Mouse (Mus musculus): Measurements from ENCODE around the gene Brms1l. TPM values are rescaled to one million over a fixed set of nuclear protein-coding genes. Genes with fewer than 3 reads are reported as not detected.

The Brms1l gene
- polyA plus RNA-seq, 1 experiment from 2014 or later = 31.8 TPM

GRCm38 (mm10) chr12:55832961-55833360 lies 3.2 kb upstream of the Brms1l start:
- H3K27ac ChIP-seq = no peak overlapping the region
- no peaks in the 10 kb centered on the region for H3K9me3 ChIP-seq
- H3K4me1 ChIP-seq (replicated peaks) = peaks cover 14% of the 10 kb centered on the region

GRCm38 (mm10) chr12:55833906-55834625 lies 2.1 kb upstream of the Brms1l start:
- H3K9me3 ChIP-seq = no peaks in the 10 kb centered on the region
- no peaks in the 10 kb centered on the region for H3K36me3 ChIP-seq
- no peak overlapping the region for H3K27ac ChIP-seq
- DNase-seq (ENCODE audit: low spot score) = no peak
- H3K27me3 ChIP-seq (ENCODE audit: insufficient read depth, poor library complexity, severe bottlenecking) = no peaks in the 10 kb centered on the region
- no peak overlapping the region for H3K4me3 ChIP-seq
- peaks cover 17% of the 10 kb centered on the region for H3K4me1 ChIP-seq (replicated peaks)
- WGBS = 72% methylated on average over 9 of the region's 9 CpGs

More at GRCm38 (mm10) chr12:55832961-55833360, 3.2 kb upstream of the Brms1l start:
- Histone ChIP-seq H3K27me3 (ENCODE audit: insufficient read depth, poor library complexity, severe bottlenecking) (no peaks in the 10 kb centered on the region), H3K4me3 (no peak overlapping the region), H3K36me3 (no peaks in the 10 kb centered on the region)
- DNase-seq (ENCODE audit: low spot score) = no peak

- H3K4me3 ChIP-seq = no peak overlapping the region
- peaks cover 17% of the 10 kb centered on the region for H3K4me1 ChIP-seq (replicated peaks)
- no peak for DNase-seq (ENCODE audit: low spot score)
- peaks cover 3% of the 10 kb centered on the region; the same call in 1 of the 2 replicates for H3K36me3 ChIP-seq
- no peak overlapping the region for H3K27ac ChIP-seq
- WGBS = 88% methylated on average over 8 of the region's 8 CpGs
- H3K9me3 ChIP-seq = no peaks in the 10 kb centered on the region
- no peaks in the 10 kb centered on the region for H3K27me3 ChIP-seq (ENCODE audit: insufficient read depth, poor library complexity, severe bottlenecking)
Measured at GRCm38 (mm10) chr12:55834891-55835290, 1.2 kb upstream of the Brms1l start.

GRCm38 (mm10) chr12:55835857-55836198 lies 296 bp upstream of the Brms1l start:
- WGBS = under 1% methylated on average over 6 of the region's 6 CpGs
- Histone ChIP-seq H3K4me1 (replicated peaks) (peaks cover 17% of the 10 kb centered on the region), H3K27ac (peak overlapping the region; percentile 86), H3K9me3 (no peaks in the 10 kb centered on the region), H3K27me3 (ENCODE audit: insufficient read depth, poor library complexity, severe bottlenecking) (no peaks in the 10 kb centered on the region), H3K36me3 (peaks cover 6% of the 10 kb centered on the region; the same call in 1 of the 2 replicates), H3K4me3 (peak overlapping the region; percentile 81)
- no peak for DNase-seq (ENCODE audit: low spot score)

GRCm38 (mm10) chr12:55837495-55837894 lies 1.4 kb downstream of the Brms1l start:
- H3K27me3 ChIP-seq (ENCODE audit: insufficient read depth, poor library complexity, severe bottlenecking) = no peaks in the 10 kb centered on the region
- H3K27ac ChIP-seq = no peak overlapping the region
- peak overlapping the region; percentile 81; the same call in 1 of the 2 replicates for H3K4me3 ChIP-seq
- no peaks in the 10 kb centered on the region for H3K9me3 ChIP-seq
- peaks cover 18% of the 10 kb centered on the region for H3K36me3 ChIP-seq
- 90% methylated on average over 3 of the region's 3 CpGs for WGBS
- DNase-seq (ENCODE audit: low spot score) = no peak
- peaks cover 17% of the 10 kb centered on the region for H3K4me1 ChIP-seq (replicated peaks)

- WGBS = 79% methylated on average over 1 of the region's 1 CpGs
- H3K27me3 ChIP-seq (ENCODE audit: insufficient read depth, poor library complexity, severe bottlenecking) = no peaks in the 10 kb centered on the region
- peaks cover 5% of the 10 kb centered on the region; the same call in 1 of the 2 replicates for H3K9me3 ChIP-seq
- no peak overlapping the region for H3K4me3 ChIP-seq
- peaks cover 52% of the 10 kb centered on the region for H3K36me3 ChIP-seq
- no peak overlapping the region for H3K27ac ChIP-seq
- DNase-seq (ENCODE audit: low spot score) = peak; percentile 16
- H3K4me1 ChIP-seq (replicated peaks) = no peaks in the 10 kb centered on the region
Measured at GRCm38 (mm10) chr12:55846741-55847140, 10.6 kb downstream of the Brms1l start.

GRCm38 (mm10) chr12:55847851-55848250 lies 11.7 kb downstream of the Brms1l start:
- Histone ChIP-seq H3K27me3 (ENCODE audit: insufficient read depth, poor library complexity, severe bottlenecking) (no peaks in the 10 kb centered on the region), H3K4me1 (replicated peaks) (no peaks in the 10 kb centered on the region), H3K27ac (no peak overlapping the region), H3K4me3 (no peak overlapping the region), H3K36me3 (peaks cover 40% of the 10 kb centered on the region), H3K9me3 (peaks cover 5% of the 10 kb centered on the region; the same call in 1 of the 2 replicates)
- WGBS = 94% methylated on average over 4 of the region's 4 CpGs
- DNase-seq (ENCODE audit: low spot score) = no peak

- DNase-seq (ENCODE audit: low spot score) = no peak
- no peak overlapping the region for H3K4me3 ChIP-seq
- H3K27ac ChIP-seq = no peak overlapping the region
- no peaks in the 10 kb centered on the region for H3K27me3 ChIP-seq (ENCODE audit: insufficient read depth, poor library complexity, severe bottlenecking)
- H3K4me1 ChIP-seq (replicated peaks) = no peaks in the 10 kb centered on the region
- H3K36me3 ChIP-seq = peaks cover 48% of the 10 kb centered on the region
- peaks cover 10% of the 10 kb centered on the region; the same call in 1 of the 2 replicates for H3K9me3 ChIP-seq
Measured at GRCm38 (mm10) chr12:55850650-55851049, 14.5 kb downstream of the Brms1l start.

GRCm38 (mm10) chr12:55859409-55860349 lies 23.6 kb downstream of the Brms1l start:
- Histone ChIP-seq H3K4me1 (replicated peaks) (no peaks in the 10 kb centered on the region), H3K27me3 (ENCODE audit: insufficient read depth, poor library complexity, severe bottlenecking) (no peaks in the 10 kb centered on the region), H3K27ac (no peak overlapping the region), H3K9me3 (peaks cover 20% of the 10 kb centered on the region), H3K4me3 (no peak overlapping the region), H3K36me3 (peaks cover 80% of the 10 kb centered on the region)
- no peak for DNase-seq (ENCODE audit: low spot score)
- WGBS = 93% methylated on average over 17 of the region's 17 CpGs

GRCm38 (mm10) chr12:55860631-55861030 lies 24.5 kb downstream of the Brms1l start:
- Histone ChIP-seq H3K36me3 (peaks cover 80% of the 10 kb centered on the region), H3K9me3 (peaks cover 16% of the 10 kb centered on the region), H3K4me3 (no peak overlapping the region), H3K27ac (no peak overlapping the region), H3K27me3 (ENCODE audit: insufficient read depth, poor library complexity, severe bottlenecking) (no peaks in the 10 kb centered on the region), H3K4me1 (replicated peaks) (no peaks in the 10 kb centered on the region)
- WGBS = 89% methylated on average over 7 of the region's 7 CpGs
- no peak for DNase-seq (ENCODE audit: low spot score)

- WGBS = 93% methylated on average over 4 of the region's 4 CpGs
- Histone ChIP-seq H3K36me3 (peaks cover 76% of the 10 kb centered on the region), H3K4me3 (no peak overlapping the region)
Measured at GRCm38 (mm10) chr12:55867738-55868137, 31.6 kb downstream of the Brms1l start.

GRCm38 (mm10) chr12:55869622-55870322 lies 33.6 kb downstream of the Brms1l start:
- no peaks in the 10 kb centered on the region for H3K4me1 ChIP-seq (replicated peaks)
- no peak overlapping the region for H3K27ac ChIP-seq
- no peak for DNase-seq (ENCODE audit: low spot score)
- H3K27me3 ChIP-seq (ENCODE audit: insufficient read depth, poor library complexity, severe bottlenecking) = no peaks in the 10 kb centered on the region
- peaks cover 6% of the 10 kb centered on the region; the same call in 1 of the 2 replicates for H3K9me3 ChIP-seq
- no peak overlapping the region for H3K4me3 ChIP-seq
- WGBS = 95% methylated on average over 5 of the region's 5 CpGs
- H3K36me3 ChIP-seq = peaks cover 64% of the 10 kb centered on the region

More at GRCm38 (mm10) chr12:55867738-55868137, 31.6 kb downstream of the Brms1l start:
- Histone ChIP-seq H3K27me3 (ENCODE audit: insufficient read depth, poor library complexity, severe bottlenecking) (no peaks in the 10 kb centered on the region), H3K27ac (no peak overlapping the region), H3K4me1 (replicated peaks) (no peaks in the 10 kb centered on the region), H3K9me3 (peaks cover 6% of the 10 kb centered on the region; the same call in 1 of the 2 replicates)
- DNase-seq (ENCODE audit: low spot score) = no peak
